Mouse (Mus musculus) MEL (cell line): ENCODE results near the gene Fam19a2. TPM values are rescaled to one million over a fixed set of nuclear protein-coding genes. Genes with fewer than 3 reads are reported as not detected.

ENCODE experiments used
- DNase-seq: peaks from one replicate; pipeline ENCODE4 v3.0.0; 2011; ENCODE audit warnings: low read depth, low spot score
- H3K27ac ChIP-seq: 2 replicates; pipeline ENCODE4 v1.5.1; 2012; ENCODE audit warnings: low read depth, mild to moderate bottlenecking, control low read depth, low read length, moderate library complexity; ENCODE audit not compliant: control insufficient read depth
- H3K27me3 ChIP-seq, 2 experiments: fragments of 150-350 bp in 1 of 2; sonication (generic) in 1 of 2; 2 replicates each; pipeline ENCODE4 v1.6.1; 2012; ENCODE audit warnings: low read length in 2 of 2, mild to moderate bottlenecking in 2 of 2, improper control_type of control experiment in 1 of 2, moderate library complexity in 1 of 2; ENCODE audit not compliant: insufficient read depth in 2 of 2, control insufficient read depth in 1 of 2
- H3K36me3 ChIP-seq, 2 experiments: 2 replicates each; pipeline ENCODE4 v1.6.1; 2012 to 2014; ENCODE audit warnings: low read length in 2 of 2, improper control_type of control experiment in 1 of 2, inconsistent platforms in 1 of 2, mild to moderate bottlenecking in 1 of 2; ENCODE audit not compliant: insufficient read depth in 2 of 2, control insufficient read depth in 1 of 2
- H3K4me1 ChIP-seq, 2 experiments: fragments of 150-350 bp in 1 of 2; sonication (generic) in 1 of 2; 2 replicates each; pipeline ENCODE4 v1.6.1; 2012; ENCODE audit warnings: low read length in 2 of 2, improper control_type of control experiment in 1 of 2, mild to moderate bottlenecking in 1 of 2; ENCODE audit not compliant: insufficient read depth in 2 of 2, control insufficient read depth in 1 of 2
- H3K4me3 ChIP-seq, 2 experiments: fragments of 150-350 bp in 1 of 2; sonication (generic) in 1 of 2; 2 replicates each; pipeline ENCODE4 v1.5.1; 2012; ENCODE audit warnings: low read depth in 2 of 2, low read length in 2 of 2, mild to moderate bottlenecking in 2 of 2, moderate library complexity in 2 of 2, control low read depth in 1 of 2, improper control_type of control experiment in 1 of 2; ENCODE audit not compliant: control insufficient read depth in 1 of 2, insufficient read depth in 1 of 2
- H3K79me2 ChIP-seq: 2 replicates; pipeline ENCODE4 v1.6.1; 2012; ENCODE audit warnings: mild to moderate bottlenecking, low read length, moderate library complexity; ENCODE audit not compliant: control insufficient read depth, poor library complexity, insufficient read depth
- H3K9ac ChIP-seq: 2 replicates; pipeline ENCODE4 v1.6.1; 2012; ENCODE audit warnings: low read depth, mild to moderate bottlenecking, control low read depth, low read length, moderate library complexity; ENCODE audit not compliant: control insufficient read depth, poor library complexity, severe bottlenecking
- H3K9me3 ChIP-seq: fragments of 150-350 bp; sonication (generic); replicated peaks from 2 replicates; pipeline ENCODE4 v1.6.1; 2012; ENCODE audit warnings: mild to moderate bottlenecking, low read length, improper control_type of control experiment, moderate library complexity; ENCODE audit not compliant: insufficient read depth
- BHLHE40 ChIP-seq: IDR thresholded peaks from 2 replicates; pipeline ENCODE4 v1.6.1; 2012; ENCODE audit warnings: low read depth, mild to moderate bottlenecking, inconsistent platforms, low read length, improper control_type of control experiment, borderline replicate concordance
- CHD2 ChIP-seq: IDR thresholded peaks from 2 replicates; pipeline ENCODE4 v1.6.1; 2011; ENCODE audit warnings: low read length, improper control_type of control experiment
- CTCF ChIP-seq, 3 experiments: IDR thresholded peaks in 2 of 3; conservative IDR thresholded peaks in 1 of 3; 2 replicates each; pipeline ENCODE4 v1.5.1; 2011 to 2012; ENCODE audit warnings: low read length in 3 of 3, low read depth in 2 of 3, mild to moderate bottlenecking in 2 of 3, improper control_type of control experiment in 1 of 3, inconsistent platforms in 1 of 3, mixed read lengths in 1 of 3, moderate library complexity in 1 of 3; ENCODE audit not compliant: control insufficient read depth in 1 of 3, insufficient read depth in 1 of 3, poor library complexity in 1 of 3, severe bottlenecking in 1 of 3
- E2F4 ChIP-seq: IDR thresholded peaks from 2 replicates; pipeline ENCODE4 v1.6.1; 2011; ENCODE audit warnings: low read depth, low read length, improper control_type of control experiment, borderline replicate concordance
- ELF1 ChIP-seq: IDR thresholded peaks from 2 replicates; pipeline ENCODE4 v1.6.1; 2014; ENCODE audit warnings: low read depth, mild to moderate bottlenecking, inconsistent platforms, low read length, improper control_type of control experiment, moderate library complexity
- ETS1 ChIP-seq: IDR thresholded peaks from 2 replicates; pipeline ENCODE4 v1.6.1; 2012; ENCODE audit warnings: low read depth, mild to moderate bottlenecking, inconsistent platforms, low read length, improper control_type of control experiment, moderate library complexity
- GATA1 ChIP-seq: IDR thresholded peaks from 2 replicates; pipeline ENCODE4 v1.6.1; 2011; ENCODE audit warnings: low read depth, low read length, improper control_type of control experiment
- MAX ChIP-seq: IDR thresholded peaks from 2 replicates; pipeline ENCODE4 v1.6.1; 2011; ENCODE audit warnings: low read length, improper control_type of control experiment
- MAZ ChIP-seq: IDR thresholded peaks from 2 replicates; pipeline ENCODE4 v1.6.1; 2012; ENCODE audit warnings: low read depth, mild to moderate bottlenecking, inconsistent platforms, low read length, improper control_type of control experiment
- MEF2A ChIP-seq: IDR thresholded peaks from 2 replicates; pipeline ENCODE4 v1.6.1; 2014; ENCODE audit warnings: low read depth, mild to moderate bottlenecking, inconsistent platforms, low read length, improper control_type of control experiment; ENCODE audit not compliant: poor library complexity, insufficient replicate concordance, severe bottlenecking; ENCODE audit errors: extremely low read depth
- MXI1 ChIP-seq: IDR thresholded peaks from 2 replicates; pipeline ENCODE4 v1.6.1; 2011; ENCODE audit warnings: mild to moderate bottlenecking, low read depth, low read length, improper control_type of control experiment
- MYB ChIP-seq: IDR thresholded peaks from 2 replicates; pipeline ENCODE4 v1.6.1; 2011; ENCODE audit warnings: mild to moderate bottlenecking, low read depth, low read length, improper control_type of control experiment
- MYC ChIP-seq: IDR thresholded peaks from 2 replicates; pipeline ENCODE4 v1.6.1; 2011; ENCODE audit warnings: low read depth, mild to moderate bottlenecking, low read length, improper control_type of control experiment, moderate library complexity
- POLR2A ChIP-seq, 2 experiments: IDR thresholded peaks; 2 replicates each; pipeline ENCODE4 v1.6.1; 2011 to 2012; ENCODE audit warnings: low read length in 2 of 2, mild to moderate bottlenecking in 2 of 2, control low read depth in 1 of 2, improper control_type of control experiment in 1 of 2, low read depth in 1 of 2, moderate library complexity in 1 of 2; ENCODE audit not compliant: control insufficient read depth in 1 of 2, insufficient read depth in 1 of 2, poor library complexity in 1 of 2
- RAD21 ChIP-seq: IDR thresholded peaks from 2 replicates; pipeline ENCODE4 v1.6.1; 2011; ENCODE audit warnings: mild to moderate bottlenecking, low read depth, low read length, improper control_type of control experiment
- SIN3A ChIP-seq: IDR thresholded peaks from 2 replicates; pipeline ENCODE4 v1.6.1; 2012; ENCODE audit warnings: low read length, improper control_type of control experiment, inconsistent platforms
- SMC3 ChIP-seq: IDR thresholded peaks from 2 replicates; pipeline ENCODE4 v1.6.1; 2011; ENCODE audit warnings: low read depth, low read length, improper control_type of control experiment
- TBP ChIP-seq: IDR thresholded peaks from 2 replicates; pipeline ENCODE4 v1.8.0; 2011; ENCODE audit warnings: low read depth, low read length, improper control_type of control experiment
- TCF12 ChIP-seq: IDR thresholded peaks from 2 replicates; pipeline ENCODE4 v1.6.1; 2014; ENCODE audit warnings: low read depth, mild to moderate bottlenecking, inconsistent platforms, low read length, improper control_type of control experiment, moderate library complexity
- UBTF ChIP-seq: IDR thresholded peaks from 2 replicates; pipeline ENCODE4 v1.6.1; 2012; ENCODE audit warnings: low read depth, mild to moderate bottlenecking, inconsistent platforms, low read length, improper control_type of control experiment, moderate library complexity, borderline replicate concordance; ENCODE audit not compliant: insufficient read depth
- USF1 ChIP-seq: IDR thresholded peaks from 2 replicates; pipeline ENCODE4 v1.6.1; 2014; ENCODE audit warnings: low read depth, mild to moderate bottlenecking, inconsistent platforms, low read length, improper control_type of control experiment, moderate library complexity
- USF2 ChIP-seq, 2 experiments: IDR thresholded peaks; 2 replicates each; pipeline ENCODE4 v1.6.1; 2011 to 2012; ENCODE audit warnings: improper control_type of control experiment in 2 of 2, low read length in 2 of 2, borderline replicate concordance in 1 of 2, inconsistent platforms in 1 of 2, low read depth in 1 of 2, mild to moderate bottlenecking in 1 of 2; ENCODE audit not compliant: insufficient read depth in 1 of 2
- ZC3H11A ChIP-seq: IDR thresholded peaks from 2 replicates; pipeline ENCODE4 v1.6.1; 2012; ENCODE audit warnings: low read depth, mild to moderate bottlenecking, inconsistent platforms, low read length, improper control_type of control experiment
- ZNF384 ChIP-seq: IDR thresholded peaks from 2 replicates; pipeline ENCODE4 v1.6.1; 2012; ENCODE audit warnings: low read depth, mild to moderate bottlenecking, inconsistent platforms, low read length, improper control_type of control experiment
- polyA plus RNA-seq, 2 experiments: library from polyadenylated mRNA; stranded (reverse) in 1 of 2; unstranded in 1 of 2; fragments of >175 nt in 1 of 2; fragments of >200 nt in 1 of 2; gene quantifications; 2 replicates each; pipeline versions ENCODE4 v1.2.1 to v1.2.4; 2012; ENCODE audit warnings: low replicate concordance in 2 of 2, low read depth in 1 of 2; ENCODE audit not compliant: insufficient read length in 2 of 2, insufficient read depth in 1 of 2, missing spikeins in 1 of 2
- total RNA-seq: library from RNA; depleted of rRNA; stranded (reverse); fragments of 300-350 nt; gene quantifications from 2 replicates; pipeline ENCODE4 v1.2.3, GENCODE M21; 2012

Gene Fam19a2
- total and polyA plus RNA-seq, 3 experiments: not detected

DNA sequence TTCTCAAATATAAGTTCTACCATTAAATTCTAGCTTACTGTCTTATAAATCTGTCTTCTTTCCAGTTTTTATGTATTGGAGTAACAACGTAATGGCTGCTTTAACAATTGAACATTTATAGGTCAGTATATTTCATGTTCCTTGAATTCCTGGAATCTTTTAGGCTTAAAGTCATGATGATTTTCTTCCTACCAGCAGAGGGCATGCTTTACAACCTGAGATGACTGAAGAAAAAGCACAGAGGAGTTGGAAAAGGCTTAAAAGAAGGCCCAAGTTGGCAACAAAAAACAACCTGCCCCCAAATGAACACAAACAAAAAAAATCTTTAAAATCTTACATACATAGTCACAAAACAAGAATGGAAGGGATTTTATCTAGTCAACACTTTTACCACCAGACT is 193.0 kb downstream of the Fam19a2 start:
- no peak overlapping the region for H3K9ac ChIP-seq
- no peaks in the 10 kb centered on the region for H3K27me3 ChIP-seq
- no peaks in the 10 kb centered on the region for H3K79me2 ChIP-seq
- no peaks in the 10 kb centered on the region for H3K9me3 ChIP-seq
- no peaks in the 10 kb centered on the region for H3K36me3 ChIP-seq
- TF ChIP-seq MYB (no peak), SMC3 (peak; percentile 25), CTCF (IDR thresholded peaks at IDR 0.05 in 2 of 3, conservative IDR thresholded peaks at IDR 0.05 in 1 of 3; ENCODE audit: control insufficient read depth in 1 of 3, insufficient read depth in 1 of 3, low read depth in 2 of 3, low read length in 3 of 3, poor library complexity in 1 of 3, severe bottlenecking in 1 of 3) (peak in 1 of 3 experiments; percentile 15; a peak in 2 of 6 replicates), UBTF (no peak), RAD21 (peak; percentile 3), USF2 (IDR thresholded peaks at IDR 0.05; ENCODE audit: borderline replicate concordance in 1 of 2, insufficient read depth in 1 of 2, low read depth in 1 of 2, low read length in 2 of 2) (no peak)
- DNase-seq: peak; percentile 1
- H3K27ac ChIP-seq: no peak overlapping the region
- no peak overlapping the region for H3K4me3 ChIP-seq
- no peaks in the 10 kb centered on the region for H3K4me1 ChIP-seq

GRCm38 (mm10) chr10:123460466-123460865 is 196.7 kb downstream of the Fam19a2 start:
- Histone ChIP-seq H3K27ac (no peak overlapping the region), H3K36me3 (no peaks in the 10 kb centered on the region), H3K79me2 (no peaks in the 10 kb centered on the region), H3K9ac (no peak overlapping the region), H3K4me3 (no peak overlapping the region), H3K9me3 (no peaks in the 10 kb centered on the region), H3K4me1 (no peaks in the 10 kb centered on the region), H3K27me3 (no peaks in the 10 kb centered on the region)
- TF ChIP-seq TCF12 (no peak), POLR2A (IDR thresholded peaks at IDR 0.05; ENCODE audit: control insufficient read depth in 1 of 2, insufficient read depth in 1 of 2, low read depth in 1 of 2, low read length in 2 of 2, poor library complexity in 1 of 2) (no peak), TBP (no peak), MXI1 (no peak), MAZ (no peak), USF1 (no peak), ETS1 (no peak), MYC (no peak), ELF1 (no peak)
- no peak for DNase-seq

- H3K4me1 ChIP-seq: no peaks in the 10 kb centered on the region
- H3K9me3 ChIP-seq: no peaks in the 10 kb centered on the region
- no peak for DNase-seq
- no peaks in the 10 kb centered on the region for H3K79me2 ChIP-seq
- no peaks in the 10 kb centered on the region for H3K36me3 ChIP-seq
- H3K27me3 ChIP-seq: no peaks in the 10 kb centered on the region
- H3K4me3 ChIP-seq: no peak overlapping the region
- H3K9ac ChIP-seq: no peak overlapping the region
- H3K27ac ChIP-seq: no peak overlapping the region
- TF ChIP-seq ZC3H11A (no peak), SIN3A (no peak), POLR2A (IDR thresholded peaks at IDR 0.05; ENCODE audit: control insufficient read depth in 1 of 2, insufficient read depth in 1 of 2, low read depth in 1 of 2, low read length in 2 of 2, poor library complexity in 1 of 2) (no peak), CTCF (IDR thresholded peaks at IDR 0.05 in 2 of 3, conservative IDR thresholded peaks at IDR 0.05 in 1 of 3; ENCODE audit: control insufficient read depth in 1 of 3, insufficient read depth in 1 of 3, low read depth in 2 of 3, low read length in 3 of 3, poor library complexity in 1 of 3, severe bottlenecking in 1 of 3) (no peak), MAX (no peak), ZNF384 (no peak), CHD2 (no peak), BHLHE40 (no peak), USF1 (no peak), SMC3 (no peak), USF2 (IDR thresholded peaks at IDR 0.05; ENCODE audit: borderline replicate concordance in 1 of 2, insufficient read depth in 1 of 2, low read depth in 1 of 2, low read length in 2 of 2) (no peak), ETS1 (no peak), GATA1 (no peak), E2F4 (no peak), TBP (no peak), MEF2A (no peak), ELF1 (no peak), MYC (no peak)
These were observed 198.5 kb downstream of the Fam19a2 start for GRCm38 (mm10) chr10:123462305-123462704.
